Mouse (Mus musculus): ENCODE measurements at regions not wholly inside any gene's neighbourhood (a gene's known extent, or its start where the extent isn't known, plus 50 kb on each side); places are given as distances from the start of the nearest gene placed in this dataset.
A peak's percentile ranks its signal among the peaks of the same experiment; 100 is the strongest.
"Not testable (repeated sequence)": the region's sequence is repeated elsewhere in the genome, so short reads cannot be mapped to it uniquely, and the experiment has no call there.

GRCm38 (mm10) chr17:84844950-84845349 is 54.4 kb upstream of the Lrpprc start:
- no peak for DNase-seq

DNA sequence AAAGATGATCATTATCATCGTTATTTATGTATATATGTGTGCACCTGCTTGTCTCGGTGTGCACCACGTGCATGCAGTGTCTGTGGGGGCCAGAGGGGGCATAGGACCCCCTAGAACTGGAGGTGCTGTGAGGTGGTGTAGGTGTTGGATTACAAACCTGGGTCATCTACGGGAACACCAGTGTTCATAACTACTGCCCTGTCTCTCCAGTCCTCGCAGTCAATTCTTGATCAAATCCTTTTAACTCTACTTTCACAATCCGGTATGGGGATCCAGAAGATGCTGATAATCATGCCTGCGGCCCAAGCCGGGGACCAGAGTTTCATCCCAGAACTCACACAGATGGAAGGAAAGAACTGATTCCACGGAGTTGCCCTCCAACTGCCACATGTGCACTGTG is 55.6 kb upstream of the Lrpprc start:
- DNase-seq: no peak

DNA sequence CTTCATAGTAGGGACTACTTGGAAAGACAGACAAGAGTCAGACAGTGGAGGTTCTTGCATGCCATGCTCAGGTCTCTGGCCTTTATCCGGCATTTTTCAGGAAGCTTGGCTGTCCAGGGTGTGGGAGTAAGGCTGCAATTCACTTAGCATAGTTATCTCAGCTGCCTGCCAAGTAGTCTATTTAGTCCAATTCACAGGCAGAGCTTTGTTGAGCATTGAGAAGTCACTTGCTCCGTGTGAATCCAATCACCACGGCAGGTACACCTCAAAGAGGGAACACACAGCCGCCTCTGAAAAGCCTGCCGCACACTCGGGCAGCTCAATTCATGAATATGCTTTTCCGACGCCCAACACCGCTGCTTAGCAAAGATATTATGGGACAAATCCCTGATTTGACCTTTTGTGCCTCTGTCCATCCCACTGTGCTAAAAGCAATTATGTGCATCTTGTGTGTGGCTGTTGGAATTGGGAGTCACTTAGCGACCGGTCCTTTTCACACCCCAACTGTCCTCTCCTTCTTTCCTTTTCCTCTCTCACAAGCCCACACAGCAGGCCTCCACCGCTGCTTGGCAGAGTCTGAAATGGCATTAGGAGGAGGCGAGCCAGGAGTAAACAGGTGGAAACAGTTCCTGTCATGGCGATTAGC is 57.9 kb upstream of the Lrpprc start:
- DNase-seq: no peak

DNA sequence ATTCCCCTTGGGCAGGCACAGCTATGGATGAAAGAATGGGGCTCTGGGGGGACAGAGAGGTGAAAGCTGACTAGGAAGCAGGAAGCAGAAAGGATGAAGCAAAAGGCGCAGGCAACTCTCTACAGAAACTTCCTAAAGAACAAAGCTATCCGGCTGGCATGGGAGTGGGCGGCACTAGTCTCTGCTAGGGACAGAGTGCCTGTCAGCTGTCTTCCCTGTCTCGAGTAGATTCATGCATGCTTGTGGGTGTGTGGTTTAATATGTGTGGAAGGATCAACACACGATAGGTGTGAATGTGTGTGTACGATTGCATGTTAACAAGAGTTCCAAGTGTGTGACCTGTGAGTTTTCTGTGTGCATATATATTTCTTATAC is 58.4 kb upstream of the Lrpprc start:
- no peak for DNase-seq

- no peak for DNase-seq
Measured at GRCm38 (mm10) chr17:84850464-84850863, 59.9 kb upstream of the Lrpprc start.

DNA sequence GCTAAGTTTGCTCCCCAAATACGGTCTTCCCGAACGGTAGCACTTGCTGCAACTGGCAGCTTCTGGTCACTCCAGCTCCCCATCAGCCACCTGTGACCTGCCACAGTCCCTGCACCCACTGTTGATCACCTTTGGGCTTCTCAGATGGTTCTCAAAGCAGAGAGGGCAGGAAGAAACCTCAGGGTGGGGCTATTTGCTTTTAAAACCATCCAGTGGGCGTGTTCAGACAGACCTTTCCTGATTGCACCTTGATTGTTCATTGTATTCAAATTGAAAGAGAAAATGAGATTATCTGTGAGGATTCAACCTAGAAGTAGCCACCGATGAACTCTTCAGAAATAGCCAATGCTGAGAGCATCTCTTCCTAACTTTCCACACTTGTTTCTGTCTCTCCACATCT is 60.3 kb upstream of the Lrpprc start:
- no peak for DNase-seq

- no peak for DNase-seq
Measured at GRCm38 (mm10) chr17:84856971-84857370, 66.4 kb upstream of the Lrpprc start.

DNA sequence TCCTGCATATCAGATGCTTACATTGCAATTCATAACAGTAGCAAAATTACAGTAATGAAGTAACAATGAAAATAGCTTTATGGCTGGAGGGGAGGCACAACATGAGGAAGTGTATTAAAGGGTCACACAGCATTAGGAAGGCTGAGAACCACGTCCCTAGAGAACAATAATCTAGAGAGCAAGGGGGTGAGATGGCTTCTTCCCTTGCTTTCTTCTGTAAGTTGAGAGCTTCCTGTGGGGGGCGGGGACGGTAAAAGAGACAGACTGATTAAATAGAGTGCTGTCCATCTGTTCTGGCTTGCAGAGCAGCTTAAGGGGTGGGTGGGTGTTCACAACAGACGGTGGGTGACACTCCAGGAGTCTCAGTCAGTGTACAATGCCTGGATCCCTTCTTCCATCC is 68.2 kb upstream of the Lrpprc start:
- DNase-seq: no peak

- DNase-seq: no peak
Measured at GRCm38 (mm10) chr17:84859916-84860315, 69.3 kb upstream of the Lrpprc start.

GRCm38 (mm10) chr17:84860835-84861234 is 70.2 kb upstream of the Lrpprc start:
- no peak for DNase-seq

DNA sequence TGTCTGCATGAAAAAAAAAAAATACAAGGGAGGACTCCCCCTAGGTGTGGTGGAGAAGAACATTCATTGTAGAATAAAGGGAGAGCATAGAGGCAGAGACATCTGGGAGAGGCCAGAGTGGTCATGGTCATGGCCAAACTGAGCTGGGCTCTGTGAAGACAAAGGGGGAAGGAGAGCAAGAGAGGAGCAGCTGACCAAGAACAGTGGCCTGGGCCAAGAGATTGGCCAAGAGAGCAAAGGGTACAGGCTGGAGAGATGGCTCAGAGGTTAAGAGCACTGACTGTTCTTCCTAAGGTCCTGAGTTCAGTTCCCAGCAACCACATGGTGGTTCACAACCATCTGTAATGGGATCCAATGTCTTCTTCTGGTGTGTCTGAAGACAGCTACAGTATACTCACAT is 73.6 kb upstream of the Lrpprc start:
- DNase-seq: not testable (repeated sequence)

- no peak for DNase-seq
Measured at GRCm38 (mm10) chr17:84865158-84865557, 74.6 kb upstream of the Lrpprc start.

- DNase-seq: no peak
Measured at GRCm38 (mm10) chr17:84865566-84865965, 75.0 kb upstream of the Lrpprc start.

GRCm38 (mm10) chr17:84869074-84869722 is 78.6 kb upstream of the Lrpprc start:
- no peak for DNase-seq

DNA sequence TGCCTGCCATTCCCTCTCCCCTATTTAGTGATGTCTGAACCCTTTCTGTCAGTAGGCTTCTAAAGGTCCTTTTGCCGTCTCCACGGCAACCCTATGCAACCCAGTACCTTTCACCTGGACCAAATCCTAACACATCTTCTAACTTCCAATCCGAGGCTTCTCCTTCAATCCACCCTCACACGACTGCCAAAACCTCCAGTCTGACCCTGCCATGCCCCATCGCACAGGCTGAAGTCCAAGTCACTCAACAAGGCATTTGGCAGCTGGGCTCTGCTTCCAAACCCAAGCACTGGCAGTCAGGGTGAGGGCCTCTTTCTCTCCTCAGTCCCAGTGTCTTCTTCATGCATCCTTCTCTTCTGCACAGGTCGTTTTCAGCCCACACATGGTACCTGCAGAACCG is 83.0 kb upstream of the Lrpprc start:
- peak; percentile 95 for DNase-seq

- DNase-seq: peak; percentile 84
Measured at GRCm38 (mm10) chr17:84874494-84874893, 82.0 kb upstream of the Ppm1b start.

DNA sequence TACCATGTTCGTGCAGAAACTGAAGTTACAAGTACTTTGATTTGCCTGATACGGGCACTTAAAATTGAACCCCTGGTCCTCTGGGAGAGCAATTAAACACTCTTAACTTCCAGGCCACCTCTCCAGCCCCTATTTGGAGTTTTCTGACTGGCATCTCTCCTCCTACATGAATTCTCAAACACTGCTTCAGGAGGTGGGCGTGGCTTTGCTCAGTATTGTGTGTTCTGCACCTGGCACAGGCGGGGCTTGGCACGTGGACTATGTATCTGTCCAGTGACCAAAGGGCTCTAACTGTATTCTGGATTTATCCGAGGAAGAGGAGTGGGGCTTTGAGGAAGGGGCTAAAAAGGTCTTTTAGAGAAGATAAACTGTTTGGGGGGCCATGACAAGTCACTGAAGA is 81.5 kb upstream of the Ppm1b start:
- peak; percentile 72 for DNase-seq

GRCm38 (mm10) chr17:84876037-84876436 is 80.5 kb upstream of the Ppm1b start:
- no peak for DNase-seq

GRCm38 (mm10) chr17:84877176-84877863 is 79.2 kb upstream of the Ppm1b start:
- no peak for DNase-seq

GRCm38 (mm10) chr17:84877864-84878224 is 78.7 kb upstream of the Ppm1b start:
- DNase-seq: peak; percentile 69

GRCm38 (mm10) chr17:84878316-84878715 is 78.2 kb upstream of the Ppm1b start:
- DNase-seq: no peak

GRCm38 (mm10) chr17:84879146-84879545 is 77.4 kb upstream of the Ppm1b start:
- DNase-seq: peak; percentile 77

DNA sequence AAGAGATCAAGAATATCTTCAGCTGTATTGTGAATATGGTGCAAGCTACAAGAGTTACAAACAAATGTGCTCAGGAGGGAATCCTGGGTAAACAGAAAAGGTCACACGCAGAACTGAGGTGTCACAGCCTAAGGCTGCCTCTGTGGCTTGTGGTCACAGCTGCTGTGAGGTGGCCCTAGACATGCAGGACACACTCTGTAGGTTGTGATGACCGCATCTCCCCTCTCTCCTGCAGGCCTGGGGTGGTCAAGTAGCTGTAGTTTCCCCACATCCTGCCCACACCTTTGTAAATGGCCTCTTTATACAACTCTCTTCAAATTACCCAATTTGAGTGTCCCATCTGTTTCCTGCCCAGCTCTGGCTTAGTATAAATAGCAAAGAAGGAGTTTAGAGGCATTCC is 75.6 kb upstream of the Ppm1b start:
- no peak for DNase-seq

DNA sequence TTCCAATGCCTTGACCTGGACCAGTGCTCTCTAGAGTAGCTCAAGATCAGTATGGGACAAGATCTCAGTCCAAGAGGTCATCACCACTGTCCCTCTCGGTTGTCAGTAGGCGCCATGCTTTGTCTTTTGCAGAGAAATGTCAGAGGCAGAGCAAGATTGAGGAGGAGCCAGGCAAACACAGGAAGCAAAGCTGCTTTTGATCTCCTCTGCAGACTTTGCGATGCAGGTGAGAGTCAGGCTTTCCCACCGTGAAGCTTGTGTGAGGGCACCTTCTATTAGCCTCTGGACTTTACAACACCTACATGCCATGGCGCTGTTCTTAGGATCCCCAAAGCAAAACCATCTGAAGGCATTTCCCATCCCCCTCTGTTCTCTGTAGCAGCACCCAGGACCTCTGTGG is 68.0 kb upstream of the Ppm1b start:
- no peak for DNase-seq
